Mouse (Mus musculus) heart, embryonic 12.5 days (tissue): ENCODE measurements at regions not wholly inside any gene's neighbourhood (a gene's known extent, or its start where the extent isn't known, plus 50 kb on each side); places are given as distances from the start of the nearest gene placed in this dataset.

ENCODE experiments used
- ATAC-seq: fragments of 200-750 bp; cut with Nextera tagmentation; 2 replicates; pipeline ENCODE4 v1.8.0; 2017; ENCODE audit warnings: moderate TSS enrichment, moderate library complexity; ENCODE audit not compliant: insufficient number of reproducible peaks, low FRiP score
- H3K27ac ChIP-seq: fragments of 300-500 bp; sonication (generic); 2 replicates; pipeline ENCODE4 v1.5.1; 2016; ENCODE audit warnings: mild to moderate bottlenecking, moderate library complexity; ENCODE audit not compliant: poor library complexity, severe bottlenecking
- H3K27me3 ChIP-seq: fragments of 300-500 bp; sonication (generic); replicated peaks from 2 replicates; pipeline ENCODE4 v1.6.1; 2016; ENCODE audit warnings: mild to moderate bottlenecking, moderate library complexity
- H3K36me3 ChIP-seq: fragments of 300-500 bp; sonication (generic); 2 replicates; pipeline ENCODE4 v1.6.1; 2016; ENCODE audit warnings: mild to moderate bottlenecking, moderate library complexity
- H3K4me1 ChIP-seq: fragments of 300-500 bp; sonication (generic); replicated peaks from 2 replicates; pipeline ENCODE4 v1.6.1; 2016; ENCODE audit warnings: mild to moderate bottlenecking
- H3K4me2 ChIP-seq: fragments of 300-500 bp; sonication (generic); 2 replicates; pipeline ENCODE4 v1.6.1; 2016; ENCODE audit warnings: mild to moderate bottlenecking, moderate library complexity
- H3K4me3 ChIP-seq: fragments of 300-500 bp; sonication (generic); 2 replicates; pipeline ENCODE4 v1.5.1; 2016; ENCODE audit warnings: mild to moderate bottlenecking
- H3K9ac ChIP-seq: fragments of 300-500 bp; sonication (generic); 2 replicates; pipeline ENCODE4 v1.6.1; 2016; ENCODE audit warnings: mild to moderate bottlenecking, moderate library complexity
- H3K9me3 ChIP-seq: fragments of 300-500 bp; sonication (generic); replicated peaks from 2 replicates; pipeline ENCODE4 v1.6.1; 2016; ENCODE audit warnings: mild to moderate bottlenecking, moderate library complexity
- WGBS: fragments of 180-500 bp; shearing (Covaris S2); methylation state at CpG from one replicate; pipeline ENCODE4 v1.1.7; 2016; 5-methylcytosine and 5-hydroxymethylcytosine counted together

- 83% methylated on average over 4 of the region's 4 CpGs for WGBS
- no peak overlapping the region for H3K27ac ChIP-seq
Measured at GRCm38 (mm10) chr15:81529002-81529401, 56.1 kb upstream of the Ep300 start.

GRCm38 (mm10) chr15:81530493-81530892 is 54.7 kb upstream of the Ep300 start:
- H3K9ac ChIP-seq = no peak overlapping the region
- H3K27me3 ChIP-seq = no peaks in the 10 kb centered on the region; the same call in 1 of the 2 replicates
- H3K9me3 ChIP-seq = no peaks in the 10 kb centered on the region
- no peaks in the 10 kb centered on the region for H3K4me1 ChIP-seq
- H3K4me3 ChIP-seq = no peak overlapping the region
- H3K4me2 ChIP-seq = no peak overlapping the region
- H3K36me3 ChIP-seq = no peaks in the 10 kb centered on the region
- ATAC-seq = 0 out of 2 replicates have a peak, but pooled peaks have one; percentile 55
- no peak overlapping the region for H3K27ac ChIP-seq
- 76% methylated on average over 1 of the region's 1 CpGs for WGBS

More at GRCm38 (mm10) chr15:81529002-81529401, 56.1 kb upstream of the Ep300 start:
- no peak for ATAC-seq
- H3K9me3 ChIP-seq = no peaks in the 10 kb centered on the region
- no peak overlapping the region for H3K9ac ChIP-seq
- H3K36me3 ChIP-seq = no peaks in the 10 kb centered on the region
- H3K4me3 ChIP-seq = no peak overlapping the region
- H3K4me1 ChIP-seq = peaks cover 5% of the 10 kb centered on the region; the same call in 1 of the 2 replicates
- H3K4me2 ChIP-seq = no peak overlapping the region
- H3K27me3 ChIP-seq = no peaks in the 10 kb centered on the region; the same call in 1 of the 2 replicates

GRCm38 (mm10) chr15:81534546-81534945 is 50.6 kb upstream of the Ep300 start:
- H3K27ac ChIP-seq = no peak overlapping the region
- H3K36me3 ChIP-seq = no peaks in the 10 kb centered on the region
- H3K27me3 ChIP-seq = no peaks in the 10 kb centered on the region
- no peaks in the 10 kb centered on the region for H3K9me3 ChIP-seq
- no peak for ATAC-seq
- H3K4me1 ChIP-seq = 0 out of 2 replicates have a peak, but pooled peaks cover 3% of the 10 kb centered on the region
- no peak overlapping the region for H3K4me3 ChIP-seq
- no peak overlapping the region for H3K4me2 ChIP-seq
- 79% methylated on average over 6 of the region's 6 CpGs for WGBS
- no peak overlapping the region for H3K9ac ChIP-seq
